Mouse (Mus musculus) kidney, adult 11 months (tissue): ENCODE data around the gene Camta2.

Source experiments
- DNase-seq: peaks from one replicate; pipeline ENCODE4 v3.0.0; 2022

Gene Camta2

GRCm38 (mm10) chr11:70689578-70689977 lies 1.7 kb upstream of the Camta2 start:
- peak; percentile 58 for DNase-seq

DNA sequence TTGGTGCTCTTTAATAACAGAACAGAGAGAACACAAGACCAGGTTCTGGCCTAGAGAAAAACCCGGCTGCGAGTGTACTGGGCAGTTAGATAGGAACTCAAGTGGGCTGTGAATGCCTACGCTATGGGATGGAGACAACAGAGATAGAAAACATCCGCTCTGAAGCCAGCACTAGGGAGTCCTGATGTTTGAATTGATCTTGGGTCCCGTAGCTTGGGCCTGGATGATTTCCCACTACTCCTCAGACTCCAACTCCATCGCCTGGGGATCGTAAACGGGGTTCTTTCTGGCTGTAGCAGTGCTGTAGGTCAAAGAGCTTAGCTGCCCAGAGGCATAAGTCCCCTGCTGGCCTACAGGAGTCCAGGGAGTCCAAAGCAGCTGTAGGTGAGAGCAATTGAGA lies 467 bp upstream of the Camta2 start:
- no peak for DNase-seq

- DNase-seq: no peak
These were observed 871 bp downstream of the Camta2 start for GRCm38 (mm10) chr11:70686901-70687566.

- no peak for DNase-seq
These were observed 4.3 kb downstream of the Camta2 start for GRCm38 (mm10) chr11:70683640-70684039.

DNA sequence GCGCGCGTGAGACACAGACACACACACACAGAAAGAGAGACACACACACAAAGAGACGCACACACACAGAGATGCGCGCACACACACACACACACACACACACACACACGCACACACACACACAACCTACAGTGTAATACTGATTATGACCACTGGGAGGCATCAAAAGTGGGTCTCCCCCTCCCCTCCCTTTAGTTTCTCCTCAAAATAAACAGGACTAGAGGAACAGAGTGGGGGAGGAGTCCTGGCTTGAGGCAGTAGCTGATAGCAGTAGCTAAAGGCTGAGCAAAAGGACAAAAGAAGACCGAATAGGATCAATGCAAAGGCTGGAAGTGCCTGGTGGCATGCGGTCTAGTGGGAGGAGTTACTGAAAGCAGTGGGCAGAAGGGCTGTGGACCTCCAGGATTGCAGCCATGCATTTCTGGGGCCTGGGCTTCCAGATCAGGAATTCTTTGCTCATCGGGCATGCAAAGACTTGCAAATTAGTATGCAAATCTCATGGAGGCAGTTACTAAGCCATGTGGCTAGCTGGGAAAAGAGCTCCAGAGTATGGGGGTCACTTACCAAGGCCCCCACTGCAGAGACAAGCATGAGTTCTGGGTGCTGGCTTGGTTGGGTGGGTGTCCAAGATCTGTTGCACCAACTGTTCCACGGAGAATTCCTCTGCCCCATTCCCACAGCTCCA lies 5.9 kb downstream of the Camta2 start:
- no peak for DNase-seq

DNA sequence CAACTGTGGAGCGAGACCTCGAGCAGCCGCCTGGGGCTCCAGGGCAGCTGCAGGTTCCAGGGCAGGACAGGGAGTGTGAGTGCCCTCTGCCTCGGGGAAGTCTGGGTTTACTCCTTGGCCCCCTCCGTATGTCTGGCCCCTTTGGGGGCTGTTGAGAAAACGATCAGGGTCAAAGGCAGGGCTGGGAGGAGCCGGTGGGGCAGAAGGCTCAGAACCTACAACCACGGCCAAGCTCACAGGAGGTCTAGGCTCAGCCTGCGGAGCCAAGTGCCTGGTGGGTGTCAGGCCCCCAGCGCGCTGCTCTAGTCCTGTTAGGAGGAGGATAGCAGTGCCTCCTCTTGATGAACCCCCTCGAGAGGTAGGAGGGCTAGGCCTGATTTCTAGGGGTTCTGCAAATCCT lies 6.7 kb downstream of the Camta2 start:
- DNase-seq: no peak

- DNase-seq: no peak
These were observed 8.0 kb downstream of the Camta2 start for GRCm38 (mm10) chr11:70679894-70680293.

- DNase-seq: no peak
These were observed 8.5 kb downstream of the Camta2 start for GRCm38 (mm10) chr11:70679361-70679760.

DNA sequence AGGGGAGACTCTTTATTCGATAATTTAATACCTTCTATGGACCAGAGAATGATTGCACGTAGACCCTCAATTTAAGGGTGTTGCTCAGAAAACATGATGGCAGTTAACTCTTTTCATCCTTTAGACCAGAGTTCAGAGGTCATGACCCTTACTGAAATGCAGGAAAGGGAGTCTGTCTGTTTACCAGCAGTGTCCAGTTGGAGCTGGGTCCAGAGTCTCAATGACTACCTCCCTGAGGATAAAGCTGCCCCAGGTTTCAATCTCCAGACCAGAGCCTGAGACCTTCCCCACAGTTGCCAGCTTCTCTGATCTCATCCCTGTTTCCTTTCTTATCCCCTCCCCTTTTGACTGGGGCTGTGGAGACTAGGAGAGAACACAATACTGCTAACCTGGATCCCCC lies 9.3 kb downstream of the Camta2 start:
- DNase-seq: no peak

DNA sequence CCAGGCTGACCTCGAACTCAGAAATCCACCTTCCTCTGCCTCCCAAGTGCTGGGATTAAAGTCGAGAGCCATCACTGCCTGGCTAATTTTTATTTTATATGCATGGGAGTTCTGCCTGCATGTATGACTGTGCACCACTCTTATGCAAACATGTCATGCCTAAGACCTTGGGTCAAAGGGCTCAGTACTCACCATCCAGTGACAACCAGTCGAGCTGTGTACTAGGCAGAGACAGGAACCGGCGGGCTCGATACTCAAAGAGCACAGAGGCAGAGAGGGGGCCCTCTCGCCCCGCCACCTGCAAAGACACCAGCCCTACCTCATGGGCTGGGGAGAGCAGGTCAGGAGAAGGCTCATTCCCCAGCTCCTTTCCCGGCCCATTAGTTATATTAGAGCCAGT lies 9.8 kb downstream of the Camta2 start:
- DNase-seq: no peak

DNA sequence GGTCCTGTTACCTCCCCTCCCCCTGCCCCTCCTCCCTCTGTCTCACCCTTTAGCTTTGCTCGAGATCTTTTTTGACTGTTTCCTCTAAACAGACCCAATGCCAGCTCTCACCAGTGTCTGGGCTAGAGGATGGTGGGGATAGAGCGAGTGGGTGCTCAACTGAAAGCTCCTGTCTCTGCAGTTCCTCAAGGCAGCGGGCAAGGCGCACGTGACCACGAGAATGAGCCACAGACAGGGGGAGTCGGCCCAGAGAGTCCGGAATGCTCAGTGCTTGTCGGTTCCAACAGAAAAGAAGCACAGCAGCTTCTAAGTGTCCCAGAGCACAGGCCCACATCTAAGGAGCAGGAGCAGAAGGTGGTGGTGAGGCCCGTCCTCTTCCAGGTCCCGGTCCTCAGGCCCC lies 13.4 kb downstream of the Camta2 start:
- no peak for DNase-seq

- no peak for DNase-seq
These were observed 13.9 kb downstream of the Camta2 start for GRCm38 (mm10) chr11:70674014-70674413.

DNA sequence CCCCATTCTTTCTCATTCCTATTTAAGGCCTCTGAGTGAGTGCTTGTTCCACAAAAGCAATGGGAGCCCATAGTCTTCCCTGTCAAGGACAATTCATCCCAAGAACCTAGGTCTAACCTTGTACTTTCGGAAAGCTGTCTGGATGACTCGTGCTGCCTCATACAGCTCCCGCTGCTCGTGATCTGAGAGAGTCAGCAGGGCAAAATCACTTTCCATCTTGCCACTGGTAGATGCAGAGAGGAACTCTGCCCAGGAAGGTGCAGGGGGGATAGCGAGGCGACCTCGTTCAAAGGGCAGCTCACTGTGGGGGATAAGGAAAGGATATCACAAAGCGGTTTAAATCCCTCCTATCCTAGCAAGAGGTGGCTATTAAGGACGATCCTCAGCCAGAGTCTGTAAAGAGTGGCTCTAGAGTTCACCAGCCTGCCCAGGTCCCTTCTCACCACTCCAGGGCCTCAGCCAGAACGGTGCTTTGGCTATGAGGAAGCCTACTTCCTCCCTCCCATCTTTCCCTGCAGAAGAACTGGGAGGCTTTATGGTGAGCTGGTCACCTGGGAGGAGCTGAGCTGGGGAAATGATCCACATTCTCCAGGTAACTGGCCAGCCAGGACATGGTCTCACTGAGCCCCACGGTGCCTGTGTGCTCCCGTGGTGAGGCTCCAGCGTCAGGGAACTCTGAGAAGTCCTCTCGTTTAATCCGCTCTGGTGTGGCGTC lies 16.4 kb downstream of the Camta2 start:
- no peak for DNase-seq

- no peak for DNase-seq
These were observed 17.4 kb downstream of the Camta2 start for GRCm38 (mm10) chr11:70670483-70670882.

- peak; percentile 75 for DNase-seq
These were observed 18.1 kb downstream of the Camta2 start for GRCm38 (mm10) chr11:70669582-70670345.

DNA sequence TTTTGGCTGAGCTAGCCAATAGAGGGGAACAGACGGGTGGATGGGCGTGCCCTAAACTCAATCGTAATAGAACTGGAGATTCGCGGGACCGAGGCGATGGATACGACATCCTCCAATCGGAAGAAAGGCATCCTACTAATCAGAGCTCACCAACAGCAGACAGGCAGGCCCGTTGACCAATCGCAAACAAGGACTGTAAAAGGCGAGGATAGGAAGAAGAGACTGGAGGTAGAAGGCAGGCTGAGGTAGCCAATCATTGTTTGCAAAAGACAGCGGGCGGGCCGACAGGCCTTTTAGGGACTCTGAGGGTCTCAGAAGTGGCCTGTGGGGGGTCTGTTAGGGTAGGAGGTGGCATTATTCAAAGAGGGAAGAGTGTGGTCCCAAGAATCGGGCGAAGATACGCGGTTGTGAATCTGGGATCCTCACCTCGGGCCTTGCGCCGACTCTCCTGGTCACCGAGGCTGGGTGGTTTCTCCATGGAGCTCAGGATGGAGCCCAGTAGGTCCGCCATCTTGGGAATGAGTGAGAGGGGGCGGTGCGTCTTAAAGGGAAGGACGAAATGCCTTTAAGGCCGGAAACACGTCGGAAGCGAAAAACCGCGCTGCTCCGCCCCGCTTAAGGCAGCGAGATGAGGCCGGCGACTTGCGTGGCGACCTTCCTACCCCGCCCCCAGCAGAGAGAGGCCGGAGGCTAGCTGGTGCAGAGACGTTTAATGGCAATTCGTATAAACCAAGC lies 19.0 kb downstream of the Camta2 start, which contains the start of gene Spag7:
Spag7 (minus strand) TSS at position 646 of the 735 bp plus-strand sequence.
- DNase-seq: peak; percentile 100

DNA sequence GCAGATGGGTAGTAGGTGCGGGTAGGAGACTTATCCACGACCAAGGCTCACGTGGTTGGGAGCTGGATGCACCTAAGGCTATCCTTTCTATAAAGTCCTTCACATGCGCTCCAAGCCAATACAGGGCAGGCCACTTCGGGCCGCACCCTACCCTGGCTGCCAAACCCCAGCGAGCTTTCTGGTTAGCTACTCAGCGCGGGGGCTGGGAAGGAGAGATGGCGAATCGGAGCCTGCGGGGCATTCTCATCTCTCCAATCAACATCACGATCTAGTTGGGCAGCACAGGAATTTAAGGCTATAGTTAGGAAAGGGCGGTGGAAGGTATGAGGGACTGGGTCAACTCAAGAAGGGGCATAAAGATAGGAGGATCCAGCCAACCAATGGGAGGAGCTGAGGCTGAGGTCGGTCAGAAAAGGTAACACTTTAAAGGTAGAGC lies 19.6 kb downstream of the Camta2 start:
- DNase-seq: no peak

DNA sequence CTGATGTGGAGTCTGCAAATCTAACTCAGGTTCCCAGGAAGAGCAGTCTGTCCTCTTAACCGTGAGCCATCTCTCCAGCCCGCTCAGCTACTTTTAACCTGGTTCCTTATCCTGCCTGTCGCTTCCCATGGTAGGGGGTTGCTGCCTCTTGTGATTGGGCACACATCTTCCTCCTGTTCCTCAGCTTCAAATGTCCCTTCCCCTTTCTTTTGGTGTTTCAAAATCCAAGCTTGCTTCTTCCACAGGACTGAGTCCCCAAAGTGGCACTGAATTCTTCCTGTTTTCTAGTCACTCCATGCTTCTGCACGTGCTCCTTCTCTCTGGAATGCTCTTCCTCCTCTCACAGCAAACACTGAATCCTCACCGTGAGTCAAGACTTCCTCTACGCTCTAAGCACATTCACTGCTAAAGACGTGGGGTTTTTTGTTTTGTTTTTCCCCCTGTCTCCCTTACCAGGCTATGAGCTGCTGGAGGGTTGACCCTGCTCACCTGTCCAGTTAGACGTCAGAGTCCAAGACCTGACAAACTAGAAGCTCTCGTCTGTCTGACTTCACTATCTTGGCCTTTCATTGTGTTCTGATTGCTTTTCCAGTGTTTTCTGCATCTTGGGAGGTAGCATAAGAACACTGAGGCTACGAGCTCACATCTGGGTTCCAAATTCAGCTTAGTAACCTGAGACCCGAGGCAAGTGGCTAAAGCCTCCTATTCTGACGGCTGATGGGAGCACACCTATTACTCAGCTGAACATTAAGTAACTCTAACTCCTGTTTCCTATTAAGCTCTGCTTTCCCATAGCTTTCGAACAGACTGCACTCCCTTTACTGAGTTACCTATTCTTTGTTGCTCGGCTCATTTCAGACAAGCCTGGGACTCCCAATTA lies 20.4 kb downstream of the Camta2 start:
- DNase-seq: no peak

DNA sequence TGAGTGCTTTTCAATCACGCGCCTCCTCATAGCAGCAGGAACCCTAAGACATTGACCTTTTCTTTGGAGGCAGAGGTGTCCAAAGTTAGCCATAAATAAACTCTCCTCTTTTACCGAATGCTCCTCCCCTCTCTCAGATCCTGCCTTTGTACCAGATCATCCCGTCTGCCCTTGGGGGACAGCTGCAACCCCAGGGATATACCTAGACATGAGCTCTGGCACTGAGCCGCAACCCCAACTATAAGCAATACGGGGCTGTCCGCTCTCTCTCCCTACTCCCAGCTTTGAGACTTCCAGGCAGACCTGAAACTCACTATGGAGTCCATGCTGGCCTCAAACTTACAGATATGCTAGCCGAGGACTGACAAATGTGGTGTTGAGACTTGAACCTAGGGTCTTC lies 21.2 kb downstream of the Camta2 start:
- no peak for DNase-seq

GRCm38 (mm10) chr11:70664741-70665140 lies 23.2 kb downstream of the Camta2 start:
- no peak for DNase-seq

- no peak for DNase-seq
These were observed 23.9 kb downstream of the Camta2 start for GRCm38 (mm10) chr11:70663957-70664356.
